Mouse (Mus musculus) mature B cell (primary cell): Measurements from ENCODE around the gene Srrd.

Experiments
- in situ Hi-C: fragments of 300-500 bp; cut with MboI; formaldehyde crosslinking; loops from 2 replicates; pipeline ENCODE4 v1.14.3; 2019

Gene Srrd

GRCm38 (mm10) chr5:112356322-112356721 lies 13.5 kb upstream of the Srrd start:
- in situ Hi-C loops, result no loop called here

- in situ Hi-C loops, result no loop called here
Measured at GRCm38 (mm10) chr5:112355910-112356309, 13.1 kb upstream of the Srrd start, which contains the start of gene Gm6583. Gene Gm6583 (minus strand): TSS chr5:112356033.

GRCm38 (mm10) chr5:112355493-112355892 lies 12.7 kb upstream of the Srrd start:
- in situ Hi-C loops, result no loop called here

GRCm38 (mm10) chr5:112349169-112349568 lies 6.3 kb upstream of the Srrd start:
- in situ Hi-C loops, result no loop called here

GRCm38 (mm10) chr5:112346211-112346965 lies 3.5 kb upstream of the Srrd start:
- in situ Hi-C loops, result no loop called here

- in situ Hi-C loops, result no loop called here
Measured at GRCm38 (mm10) chr5:112344092-112344960, 1.5 kb upstream of the Srrd start.

- in situ Hi-C loops, result no loop called here
Measured at GRCm38 (mm10) chr5:112343205-112343595, 360 bp upstream of the Srrd start.

- in situ Hi-C loops, result loop anchor here (5.0 kb wide), 1 partner anchor 97 kb away; no protein-coding TSS in a partner anchor
Measured at GRCm38 (mm10) chr5:112339215-112339614, 3.6 kb downstream of the Srrd start.

GRCm38 (mm10) chr5:112337004-112337403 lies 5.8 kb downstream of the Srrd start:
- in situ Hi-C loops, result loop anchor here (5.0 kb wide), 1 partner anchor 95 kb away; no protein-coding TSS in a partner anchor

GRCm38 (mm10) chr5:112335473-112335872 lies 7.4 kb downstream of the Srrd start:
- in situ Hi-C loops, result loop anchor here (5.0 kb wide), 1 partner anchor 93 kb away; no protein-coding TSS in a partner anchor

GRCm38 (mm10) chr5:112329805-112330564 lies 12.9 kb downstream of the Srrd start:
- in situ Hi-C loops, result no loop called here

- in situ Hi-C loops, result no loop called here
Measured at GRCm38 (mm10) chr5:112327854-112328253, 15.0 kb downstream of the Srrd start.

GRCm38 (mm10) chr5:112326446-112327009 lies 16.3 kb downstream of the Srrd start:
- in situ Hi-C loops, result no loop called here

- in situ Hi-C loops, result no loop called here
Measured at GRCm38 (mm10) chr5:112325546-112326445, 17.0 kb downstream of the Srrd start, which contains the start of gene Tfip11. Gene Tfip11 (plus strand): TSS chr5:112326358.

GRCm38 (mm10) chr5:112324637-112325545 lies 17.9 kb downstream of the Srrd start:
- in situ Hi-C loops, result no loop called here

- in situ Hi-C loops, result no loop called here
Measured at GRCm38 (mm10) chr5:112323246-112323645, 19.6 kb downstream of the Srrd start.

GRCm38 (mm10) chr5:112321376-112321775 lies 21.5 kb downstream of the Srrd start:
- in situ Hi-C loops, result no loop called here

GRCm38 (mm10) chr5:112320936-112321335 lies 21.9 kb downstream of the Srrd start:
- in situ Hi-C loops, result no loop called here

- in situ Hi-C loops, result no loop called here
Measured at GRCm38 (mm10) chr5:112320379-112320778, 22.5 kb downstream of the Srrd start.
